Mouse (Mus musculus) kidney, adult 8-10 months (tissue): Measurements from ENCODE around the gene Ankrd28.
A peak's percentile ranks its signal among the peaks of the same experiment; 100 is the strongest.
"Not testable (repeated sequence)": the region's sequence is repeated elsewhere in the genome, so short reads cannot be mapped to it uniquely, and the experiment has no call there.

Experiments used
- DNase-seq, 2 experiments: peaks; one replicate each; pipeline ENCODE4 v3.0.0; 2022

The Ankrd28 gene

DNA sequence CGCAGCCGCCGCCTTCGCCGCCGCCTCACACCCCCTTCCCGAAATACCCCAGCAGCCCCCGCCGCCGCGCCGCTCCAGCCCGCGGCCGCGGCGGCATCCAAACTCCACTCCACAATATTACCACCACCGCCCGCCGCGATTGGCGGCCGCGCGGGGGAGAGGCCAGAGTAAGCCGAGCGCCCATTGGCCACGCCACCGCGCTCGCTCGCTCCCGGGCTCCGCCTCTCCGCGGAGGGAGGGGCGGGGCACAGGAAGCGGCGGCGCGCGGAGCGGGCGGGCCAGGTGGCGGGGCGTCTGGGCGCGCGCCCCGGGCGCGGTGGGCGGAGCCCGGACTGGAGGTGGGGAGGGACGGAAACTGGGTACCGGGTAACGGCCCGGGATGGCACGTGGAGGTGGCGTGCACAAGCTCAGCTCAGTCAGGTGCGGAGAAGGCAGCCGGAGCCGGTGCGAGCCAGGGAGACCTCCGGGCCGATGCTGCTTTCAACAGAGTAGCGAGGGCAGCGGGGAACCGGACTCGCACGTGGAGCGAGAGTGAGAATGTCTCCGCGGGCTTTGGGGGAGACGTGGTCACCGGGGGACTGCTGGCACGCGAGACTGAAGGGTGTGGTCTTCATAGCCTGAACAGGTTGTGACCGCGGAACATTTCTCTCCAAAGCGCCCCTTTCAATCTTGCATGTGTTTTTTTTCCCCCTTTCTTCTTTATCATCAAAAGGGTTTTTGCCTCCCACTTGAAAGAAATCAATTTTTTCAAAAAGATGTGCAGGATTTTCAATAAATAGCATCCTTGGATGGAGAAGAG lies at the start of gene Ankrd28:
Ankrd28 (minus strand) TSS at position 81 of the 799 bp plus-strand sequence.
- peak; percentile 93 for DNase-seq

DNA sequence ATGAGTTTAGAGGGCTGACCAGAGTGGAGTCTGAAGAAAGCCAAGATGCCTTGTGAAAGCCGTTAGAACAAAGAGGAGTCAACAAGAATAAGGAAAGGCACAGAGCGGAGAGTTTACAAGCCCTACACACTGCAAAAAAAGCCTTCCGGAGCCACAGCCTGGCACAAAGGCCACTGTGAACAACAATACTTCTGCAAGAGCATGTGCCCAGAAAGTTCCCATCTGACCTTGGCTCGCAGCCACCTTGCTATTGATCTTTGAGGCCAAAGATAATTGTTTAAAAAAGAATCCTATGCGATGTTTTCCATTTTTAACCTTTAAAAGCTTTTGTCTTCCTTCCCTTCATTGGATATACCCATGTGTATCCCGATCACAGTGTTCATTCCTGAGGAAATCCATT lies 49.0 kb upstream of the Ankrd28 start:
- DNase-seq = no peak

DNA sequence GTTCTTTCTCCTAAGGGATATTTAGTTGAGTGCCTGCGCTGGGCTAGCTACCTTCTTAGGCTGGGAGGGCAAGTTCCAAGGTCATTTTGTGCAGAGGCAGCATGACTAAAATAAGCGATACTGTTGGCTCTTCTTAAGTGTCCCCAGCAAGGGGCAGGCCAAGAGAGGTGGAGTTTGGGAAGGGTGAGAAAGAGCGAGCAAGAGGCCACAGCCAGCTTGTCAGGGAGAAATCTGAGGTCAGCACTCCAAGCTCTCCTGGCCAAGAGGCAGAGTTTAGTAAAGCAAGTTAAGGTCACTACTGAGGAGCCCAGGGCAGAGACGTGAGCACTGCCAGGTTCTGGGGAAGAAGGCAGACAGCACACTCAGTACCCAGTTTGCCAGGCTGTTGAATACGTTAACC lies 41.7 kb upstream of the Ankrd28 start:
- DNase-seq = peak; percentile 27 to 47

DNA sequence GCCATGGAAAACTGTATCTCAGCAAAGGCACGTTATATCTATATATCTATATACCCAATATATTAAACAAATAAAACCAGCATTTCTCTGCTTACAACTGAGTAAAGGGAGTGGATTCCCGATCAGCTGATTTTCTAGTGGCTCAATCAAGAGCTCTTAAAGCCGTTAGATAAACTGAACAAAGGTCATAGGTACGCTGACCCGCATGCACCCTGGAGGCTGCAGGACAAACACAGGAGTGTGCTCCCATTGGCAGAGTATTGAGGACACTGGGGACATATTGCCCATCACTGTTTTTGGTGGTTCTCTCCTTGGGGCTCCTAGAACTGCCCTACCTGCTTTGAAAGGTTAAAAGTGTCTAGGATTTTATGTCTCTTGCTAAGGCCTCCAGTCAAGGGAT lies 40.0 kb upstream of the Ankrd28 start:
- no peak for DNase-seq

DNA sequence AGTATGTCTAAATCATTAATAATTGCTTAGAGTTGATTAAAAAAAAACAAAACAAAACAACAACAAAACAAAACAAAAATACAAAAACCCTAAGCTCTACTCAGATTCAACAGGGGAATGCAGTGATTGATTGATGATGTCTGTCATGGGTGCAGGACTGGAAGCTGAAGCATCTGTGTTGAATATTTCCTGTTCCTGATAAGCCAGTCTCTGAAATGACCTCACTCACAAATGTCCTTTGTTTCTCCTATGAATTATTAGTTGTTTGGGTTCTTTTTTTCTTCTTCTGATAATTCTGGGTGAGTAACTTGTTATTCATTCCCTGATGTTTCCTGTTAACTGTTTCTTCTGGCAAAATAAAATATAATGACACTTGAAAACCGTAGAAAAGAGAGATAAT lies 38.1 kb upstream of the Ankrd28 start:
- DNase-seq = peak in 1 of 2 experiments; percentile 15

DNA sequence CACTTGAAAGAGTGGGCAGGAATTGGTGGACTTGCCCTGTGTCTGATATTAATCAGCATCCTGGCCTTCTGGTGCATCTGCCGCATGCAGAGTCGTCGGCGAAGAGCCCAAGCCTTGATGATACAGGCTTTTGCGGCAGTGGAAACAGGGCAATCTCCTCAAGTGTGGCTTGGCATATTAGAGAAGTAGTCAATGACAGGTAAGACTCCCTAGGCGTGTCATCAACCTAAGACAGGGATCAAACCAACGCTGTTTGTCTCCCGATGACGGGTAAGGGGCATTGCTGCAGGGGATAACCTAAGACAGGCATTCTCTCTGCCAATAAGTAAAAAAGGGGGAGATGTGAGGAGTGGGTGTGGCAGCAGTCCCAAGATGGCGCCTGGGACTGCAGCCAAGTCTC lies 35.9 kb upstream of the Ankrd28 start:
- DNase-seq = not testable (repeated sequence)

DNA sequence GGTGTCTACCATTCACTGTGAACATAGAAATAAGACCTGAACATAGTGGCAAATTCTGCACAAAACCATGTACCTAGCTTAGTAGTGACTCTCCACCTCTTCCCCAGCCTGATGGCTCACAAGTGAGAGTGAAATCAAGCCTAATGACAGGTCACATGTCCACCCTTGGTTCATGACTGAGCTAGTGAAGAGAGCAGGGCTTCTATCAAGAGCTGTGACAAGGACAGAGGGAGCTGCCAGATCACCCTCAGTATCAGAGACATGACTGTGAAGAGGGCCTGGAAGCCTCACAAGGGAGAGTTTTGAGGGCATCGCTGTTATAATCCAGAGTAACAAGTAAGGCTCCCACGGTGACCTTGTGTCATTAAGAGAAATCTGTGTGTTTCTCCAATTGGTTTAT lies 28.2 kb upstream of the Ankrd28 start:
- no peak for DNase-seq

DNA sequence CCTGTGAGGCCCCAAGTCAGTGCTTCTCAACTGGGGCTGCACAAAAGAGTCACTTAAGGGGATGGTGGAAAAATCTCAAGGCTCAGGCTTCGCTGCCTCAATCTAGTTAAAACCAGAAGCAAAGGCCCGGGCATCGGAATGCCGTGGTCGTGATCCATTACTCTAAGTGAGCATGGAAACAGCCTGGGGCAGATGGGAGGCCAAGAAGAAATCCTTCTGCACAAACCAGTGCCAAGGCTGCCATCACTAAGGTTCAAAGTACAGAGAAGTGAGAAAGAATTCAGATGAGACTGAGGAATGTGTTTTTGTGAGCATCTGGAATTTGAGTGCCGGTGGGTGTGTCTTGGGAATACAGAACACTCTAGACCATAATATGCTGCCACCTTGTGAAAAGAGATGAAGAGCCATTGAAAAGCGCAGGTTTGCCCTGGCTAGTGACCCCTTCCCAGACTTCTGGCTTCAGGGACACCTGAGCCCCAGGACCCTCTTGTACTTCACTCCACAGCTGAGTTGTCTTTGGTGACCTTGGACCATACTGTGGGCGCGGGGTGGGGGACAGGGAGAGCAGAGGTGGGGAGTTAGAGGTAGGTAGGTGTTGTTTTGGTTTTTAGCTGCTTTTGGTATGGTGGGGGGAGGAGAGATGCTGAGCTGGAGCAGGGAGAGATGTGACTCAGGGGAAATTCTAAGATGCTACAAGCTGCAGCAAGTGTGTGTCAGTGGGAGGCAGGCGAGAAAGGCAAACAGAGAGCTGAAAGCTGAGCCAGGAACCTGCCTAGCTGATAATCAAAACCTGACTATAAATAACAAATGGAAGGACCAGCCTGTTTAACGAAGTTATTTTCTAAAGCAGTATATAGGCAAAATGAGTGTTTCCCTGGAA lies 26.9 kb upstream of the Ankrd28 start:
- DNase-seq = peak; percentile 57 to 75

DNA sequence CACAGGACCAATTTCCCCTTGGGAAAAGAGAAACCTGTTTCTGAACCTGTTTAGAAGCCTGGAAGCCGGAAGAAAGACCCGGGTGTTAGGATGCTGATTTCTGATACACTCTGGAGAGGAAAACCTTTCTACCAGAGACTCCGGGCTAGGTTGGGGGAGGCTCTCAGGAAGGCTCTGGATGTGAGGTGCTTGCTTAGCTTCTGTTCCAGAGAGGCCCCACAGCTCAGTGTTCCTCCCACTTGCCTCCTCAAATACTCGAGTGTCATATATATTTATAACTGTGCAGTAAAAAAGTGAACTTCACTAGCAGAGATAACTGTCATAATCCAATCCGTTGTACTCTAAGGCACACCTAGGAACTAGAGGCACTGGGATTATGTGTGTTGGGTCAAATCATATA lies 25.6 kb upstream of the Ankrd28 start:
- DNase-seq = no peak

DNA sequence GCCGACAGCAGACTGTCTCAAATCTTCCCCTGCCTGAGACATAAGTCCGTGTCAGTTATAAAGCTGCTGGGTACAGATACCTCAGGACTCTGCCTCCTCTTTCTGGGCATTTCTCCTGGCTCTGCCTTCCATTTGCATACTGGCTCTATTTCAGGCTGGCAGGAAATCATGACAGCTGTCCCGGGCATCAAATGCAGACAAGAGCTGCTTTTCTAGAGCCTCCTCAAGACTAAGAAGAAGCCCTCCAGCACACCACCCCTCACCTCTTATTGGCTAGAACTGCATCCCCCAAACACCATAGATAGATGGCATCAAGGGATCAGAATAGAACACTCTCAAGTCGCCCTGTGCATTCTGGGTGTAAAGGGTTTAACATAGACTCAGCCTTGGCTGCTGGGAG lies 24.2 kb upstream of the Ankrd28 start:
- DNase-seq = no peak

DNA sequence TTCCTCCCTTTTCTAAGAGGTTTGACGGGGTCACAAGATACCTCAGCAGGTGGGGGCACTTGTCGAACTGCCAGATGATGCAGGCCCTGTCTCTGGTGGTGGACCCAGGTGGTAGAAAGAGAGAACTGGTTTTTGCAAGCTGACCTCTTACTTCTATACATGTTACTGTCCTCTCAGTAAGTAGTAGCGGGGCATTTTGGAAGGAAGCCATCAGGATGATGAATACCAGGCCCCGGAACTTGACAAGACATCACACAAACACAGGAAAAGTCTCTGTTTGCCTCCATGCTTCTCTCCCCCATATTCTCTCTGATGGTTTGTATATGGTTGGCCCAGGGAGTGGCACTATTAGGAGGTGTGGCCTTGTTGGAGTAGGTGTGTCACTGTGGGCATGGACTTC lies 13.1 kb upstream of the Ankrd28 start:
- DNase-seq = no peak

DNA sequence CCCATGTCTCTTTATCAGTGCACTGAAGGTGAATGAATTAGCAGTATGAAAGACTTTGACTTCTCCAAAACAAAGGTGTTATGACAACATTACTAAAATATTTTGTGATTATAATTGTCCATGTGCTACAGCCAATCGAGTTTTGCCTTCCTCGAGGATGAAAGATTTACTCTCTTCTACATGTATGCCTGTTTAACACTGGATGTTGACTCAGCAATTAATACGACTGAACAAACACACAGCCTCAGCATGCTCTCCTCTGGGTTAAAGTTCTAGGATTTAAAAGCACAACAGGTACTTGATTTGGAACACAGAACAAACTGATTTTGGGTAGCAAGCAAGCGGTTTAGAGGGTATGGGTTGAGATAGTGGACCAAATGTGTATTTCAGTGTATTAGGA lies 1.6 kb upstream of the Ankrd28 start:
- no peak for DNase-seq

DNA sequence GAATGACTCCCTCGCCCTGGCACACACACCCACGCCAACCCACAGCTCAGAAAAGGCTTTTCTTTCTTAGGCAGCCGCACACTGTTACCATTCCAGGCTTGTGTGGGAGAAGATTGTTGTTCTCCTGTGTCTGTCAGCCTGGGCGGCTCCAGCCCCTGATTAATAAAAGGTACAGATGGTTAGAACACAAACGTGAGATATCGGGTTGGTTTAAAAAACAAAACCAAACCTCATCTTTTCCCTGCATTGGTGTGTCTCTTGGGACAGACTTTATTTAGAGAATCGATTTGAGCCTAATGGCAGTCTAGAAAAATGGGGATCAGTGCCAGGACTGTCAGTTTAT lies 890 bp upstream of the Ankrd28 start:
- no peak for DNase-seq

DNA sequence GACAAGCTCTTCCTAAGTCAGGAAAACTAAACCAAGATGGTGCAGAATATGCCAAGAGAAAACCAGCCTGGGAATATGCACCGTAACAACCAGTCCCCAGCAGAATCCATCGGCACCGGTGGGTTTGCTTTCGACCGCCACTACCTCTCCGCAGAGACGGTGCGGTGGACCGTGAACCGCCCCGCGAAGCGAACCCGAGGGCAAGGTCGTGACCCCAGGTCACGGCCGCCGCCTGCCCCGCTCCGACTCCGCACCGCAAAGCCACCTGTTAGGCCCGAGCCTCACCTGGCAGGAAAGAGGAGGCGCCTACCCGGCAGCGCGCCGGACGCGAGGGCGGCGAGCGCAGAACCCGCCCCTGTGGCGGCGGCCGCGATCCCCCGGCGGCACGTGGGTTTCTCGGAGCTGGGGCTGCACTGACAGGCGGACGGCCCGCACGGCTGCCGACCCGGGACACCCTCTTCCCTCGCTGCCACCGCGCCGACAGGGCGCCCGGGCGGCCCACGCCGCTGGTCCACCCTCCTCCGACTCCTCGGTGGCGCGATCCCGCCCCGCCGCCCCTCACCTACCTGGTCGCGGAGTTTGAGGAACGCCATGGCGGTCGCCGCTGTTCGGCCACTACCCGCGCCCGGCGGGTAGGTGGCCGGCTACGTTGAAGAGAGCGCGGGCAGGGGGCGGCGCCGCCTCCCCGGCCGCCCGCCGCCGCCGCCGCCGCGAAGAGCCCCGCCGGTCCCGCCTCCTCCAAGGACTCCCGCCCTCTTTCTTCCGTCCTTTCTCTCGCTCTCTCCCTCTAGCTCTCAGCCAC lies 489 bp downstream of the Ankrd28 start:
- peak; percentile 63 to 64 for DNase-seq

DNA sequence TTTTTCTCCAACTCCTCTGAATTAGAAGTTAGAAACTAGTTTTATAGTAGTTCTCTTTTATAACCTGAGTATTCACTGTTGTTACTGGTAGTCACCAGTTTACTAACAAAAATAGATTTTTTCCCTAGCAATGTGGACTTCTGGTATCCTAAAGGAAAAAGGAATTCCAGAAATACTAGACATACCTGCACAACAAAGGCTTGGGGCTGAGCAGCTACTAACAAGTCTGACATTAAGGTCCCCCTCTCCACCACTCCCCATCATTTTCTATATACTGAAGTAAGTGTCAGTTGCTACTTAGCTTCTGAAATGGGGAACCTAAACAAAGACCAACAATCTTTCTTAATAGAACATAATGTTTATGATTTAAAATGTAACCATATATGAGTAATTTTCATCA lies 3.2 kb downstream of the Ankrd28 start:
- no peak for DNase-seq

DNA sequence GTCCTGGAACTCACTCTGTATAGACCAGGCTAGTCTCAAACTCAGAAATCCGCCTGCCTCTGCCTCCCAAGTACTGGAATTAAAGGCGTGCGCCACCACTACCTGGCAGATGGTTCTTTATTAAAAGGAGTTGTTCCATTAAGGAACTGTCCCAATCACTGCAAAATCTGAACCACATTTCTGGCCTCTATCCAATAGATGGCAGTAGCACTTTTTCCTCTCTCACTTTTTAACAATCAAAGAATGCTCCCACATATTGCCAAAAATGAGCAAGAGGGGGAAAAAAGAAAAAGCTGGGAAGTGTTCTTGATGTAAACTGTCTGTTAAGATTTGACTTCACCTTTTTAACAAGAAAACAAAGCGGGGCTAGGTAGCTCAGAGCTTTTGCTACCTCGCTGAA lies 20.5 kb downstream of the Ankrd28 start:
- DNase-seq = no peak

DNA sequence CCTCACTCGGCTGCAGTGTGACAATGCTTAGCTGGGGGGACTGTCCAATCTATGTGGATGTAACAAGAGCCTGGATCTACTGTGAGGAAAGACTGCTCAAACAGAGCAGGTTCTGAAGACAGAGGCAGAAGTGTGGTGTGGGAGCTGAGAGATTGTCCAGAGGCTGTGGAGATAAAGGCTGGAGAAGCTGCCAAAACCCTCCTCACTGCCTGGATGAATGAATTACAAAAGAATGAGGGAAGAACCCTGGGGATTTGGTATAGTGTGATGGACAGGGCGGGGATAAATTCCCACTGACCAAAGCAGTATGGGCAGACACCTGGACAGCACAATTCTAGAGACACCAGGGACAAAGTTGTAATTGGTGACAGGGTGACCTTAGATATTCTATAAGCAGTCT lies 26.7 kb downstream of the Ankrd28 start:
- no peak for DNase-seq

DNA sequence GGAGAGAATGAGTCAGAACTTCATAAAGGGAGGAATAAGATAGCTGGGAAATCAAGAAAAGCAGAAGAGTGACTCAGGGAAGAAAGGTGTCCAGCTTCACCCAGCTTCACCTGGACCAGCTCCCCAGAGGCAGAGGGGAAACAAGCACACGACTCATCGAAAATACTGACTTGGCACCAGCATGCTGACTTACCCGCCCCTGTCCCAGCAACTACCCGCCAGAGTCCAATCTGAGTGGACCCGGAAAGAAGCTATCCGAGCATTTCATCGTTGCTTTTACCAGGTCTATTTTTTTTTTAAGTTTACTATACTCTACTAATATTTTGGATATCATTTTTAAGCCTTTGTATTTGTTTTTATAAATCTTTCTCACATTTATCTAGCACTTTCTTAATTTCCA lies 29.5 kb downstream of the Ankrd28 start:
- peak; percentile 60 to 61 for DNase-seq

DNA sequence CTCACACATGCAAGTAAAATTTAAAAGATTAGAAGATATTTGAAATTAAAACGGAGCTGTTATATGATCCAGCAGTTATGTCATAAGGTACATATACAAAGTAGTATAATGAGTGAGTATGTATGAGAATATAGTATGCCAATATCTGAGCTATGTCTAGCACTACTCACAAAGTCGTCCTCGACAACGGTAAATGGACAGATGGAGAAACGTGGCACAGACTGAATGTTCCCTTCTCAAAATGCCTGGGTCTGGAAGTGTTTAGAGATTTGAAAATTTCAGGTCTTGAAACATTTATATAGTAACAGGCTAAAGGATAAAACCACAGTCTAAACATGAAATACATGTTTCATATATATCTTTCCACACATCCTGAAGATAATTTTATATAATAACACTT lies 30.0 kb downstream of the Ankrd28 start:
- DNase-seq = no peak

DNA sequence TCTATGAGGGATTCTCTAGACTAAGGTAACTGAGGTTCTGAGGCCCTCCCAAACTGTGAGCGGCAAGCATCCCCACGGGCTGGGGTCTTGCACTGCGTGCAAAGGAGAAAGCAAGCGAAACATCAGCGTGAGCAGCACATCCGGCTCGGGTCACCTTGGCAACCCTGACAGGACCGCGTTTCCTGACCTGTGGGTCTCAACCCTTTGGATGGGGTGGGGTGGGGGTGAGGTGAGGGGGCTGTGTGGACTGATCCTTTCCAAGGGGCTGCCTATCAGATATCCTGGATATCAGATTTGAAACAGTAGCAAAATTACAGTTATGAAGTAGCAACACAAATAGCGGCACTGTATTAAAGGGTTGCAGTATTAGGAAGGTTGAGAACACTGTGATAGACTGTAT lies 31.5 kb downstream of the Ankrd28 start:
- DNase-seq = no peak

DNA sequence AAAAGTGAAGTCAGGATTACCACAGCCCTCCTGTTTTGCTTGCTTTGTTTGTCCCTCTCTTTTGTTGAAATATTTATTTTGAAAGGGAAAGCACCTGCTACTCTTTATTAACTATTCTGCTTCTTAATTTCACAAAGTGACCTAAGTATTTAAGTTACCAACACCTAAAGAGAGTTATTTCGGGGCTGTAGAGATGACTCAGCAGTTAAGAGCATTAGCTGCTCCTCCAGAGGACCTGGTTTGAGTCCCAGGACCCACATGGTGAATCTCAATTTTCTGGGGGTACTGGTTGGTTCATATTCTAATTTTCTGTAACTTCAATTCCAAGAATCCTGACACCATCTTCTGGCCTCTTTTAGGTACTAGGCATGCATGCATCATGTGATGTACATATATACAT lies 34.9 kb downstream of the Ankrd28 start:
- no peak for DNase-seq

DNA sequence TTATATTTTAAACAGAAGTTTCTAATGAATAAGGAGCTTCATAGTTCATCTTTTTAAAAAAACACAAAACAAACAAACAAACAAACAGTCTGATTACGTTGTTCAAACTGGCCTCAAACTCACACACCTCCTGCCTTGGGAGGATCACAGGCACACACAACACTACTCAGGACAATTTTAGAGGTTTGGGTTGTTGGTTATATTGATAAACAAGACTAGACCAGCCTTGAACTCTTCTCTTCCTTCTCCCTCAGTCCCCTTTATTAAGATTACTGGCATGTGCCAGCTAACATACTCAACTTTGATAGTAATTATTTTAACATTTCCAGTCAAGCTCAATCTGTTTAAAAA lies 35.7 kb downstream of the Ankrd28 start:
- no peak for DNase-seq

DNA sequence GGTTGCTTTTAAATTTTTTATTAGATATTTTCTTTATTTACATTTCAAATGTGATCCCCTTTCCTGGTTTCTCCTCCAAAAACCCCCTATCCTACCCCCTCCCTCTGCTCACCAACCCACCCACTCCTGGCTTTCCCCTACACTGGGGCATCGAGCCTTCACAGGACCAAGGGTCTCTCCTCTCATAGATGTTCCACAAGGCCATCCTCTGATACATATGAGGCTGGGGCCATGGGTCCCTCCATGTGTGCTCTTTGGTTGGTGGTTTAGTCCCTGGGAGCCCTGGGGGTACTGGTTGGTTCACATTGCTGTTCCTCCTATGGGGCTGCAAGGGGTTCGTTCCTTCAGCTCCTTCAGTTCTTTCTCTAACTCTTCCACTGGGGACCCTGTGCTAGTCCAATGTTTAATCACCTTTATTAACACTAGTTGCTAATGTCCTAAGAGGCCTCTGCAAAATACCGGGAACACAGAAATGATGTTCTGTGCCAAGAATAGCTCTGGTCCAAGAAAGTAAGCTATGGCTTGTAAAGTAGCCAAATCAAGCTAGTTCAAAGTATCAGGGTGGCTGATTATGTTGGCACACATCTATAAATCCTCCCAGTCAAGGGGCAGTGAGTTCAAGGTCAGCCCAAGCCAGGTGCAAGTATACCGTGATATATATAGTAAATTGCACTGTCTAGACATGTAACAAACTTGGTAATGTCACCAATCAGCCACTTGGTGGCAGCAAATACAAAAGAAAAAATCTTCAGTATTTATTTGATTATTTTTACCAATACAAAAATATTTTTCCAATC lies 36.3 kb downstream of the Ankrd28 start:
- no peak for DNase-seq
